Mouse (Mus musculus) testis, adult 10 weeks (tissue): ENCODE measurements around the gene Zswim4. TPM values are rescaled to one million over a fixed set of nuclear protein-coding genes. Genes with fewer than 3 reads are reported as not detected.

Experiments
- polyA plus RNA-seq: library from polyadenylated mRNA; stranded (reverse); fragments of 350-450 nt; fragmentation: Illumina TruSeq; extraction: RNeasy Lipid Tissue Mini Kit (QIAGEN cat#74804); gene quantifications from one replicate; pipeline ENCODE4 v1.2.3, GENCODE M21; 2014; ENCODE audit warnings: low read depth, low replicate concordance

The Zswim4 gene
- 0.20 TPM for polyA plus RNA-seq

DNA sequence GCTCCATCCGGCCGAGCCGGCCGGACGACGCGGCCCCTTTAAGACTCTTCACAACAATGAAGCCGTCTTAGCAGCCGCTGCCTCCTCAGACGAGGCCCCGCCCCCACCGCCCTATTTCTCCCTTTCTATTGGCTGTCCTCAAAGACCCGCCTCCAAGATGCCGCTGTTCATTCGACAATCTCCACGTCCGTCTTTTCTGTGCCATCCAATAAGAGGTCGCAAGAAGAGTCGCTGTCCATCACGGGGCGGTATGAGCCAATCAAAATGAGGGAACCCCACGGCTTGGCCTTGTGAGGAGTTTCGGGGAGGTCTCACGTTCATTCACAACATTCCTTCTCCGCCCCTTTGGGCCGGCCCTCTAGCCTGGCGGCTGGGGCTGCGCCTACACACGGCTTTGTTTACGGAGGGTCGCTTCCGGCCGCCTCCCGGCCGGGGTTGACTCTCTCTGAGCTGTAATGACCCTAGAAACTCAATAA is at the start of gene Zswim4:
Zswim4 (minus strand) TSS at position 58 of the 476 bp plus-strand sequence.

DNA sequence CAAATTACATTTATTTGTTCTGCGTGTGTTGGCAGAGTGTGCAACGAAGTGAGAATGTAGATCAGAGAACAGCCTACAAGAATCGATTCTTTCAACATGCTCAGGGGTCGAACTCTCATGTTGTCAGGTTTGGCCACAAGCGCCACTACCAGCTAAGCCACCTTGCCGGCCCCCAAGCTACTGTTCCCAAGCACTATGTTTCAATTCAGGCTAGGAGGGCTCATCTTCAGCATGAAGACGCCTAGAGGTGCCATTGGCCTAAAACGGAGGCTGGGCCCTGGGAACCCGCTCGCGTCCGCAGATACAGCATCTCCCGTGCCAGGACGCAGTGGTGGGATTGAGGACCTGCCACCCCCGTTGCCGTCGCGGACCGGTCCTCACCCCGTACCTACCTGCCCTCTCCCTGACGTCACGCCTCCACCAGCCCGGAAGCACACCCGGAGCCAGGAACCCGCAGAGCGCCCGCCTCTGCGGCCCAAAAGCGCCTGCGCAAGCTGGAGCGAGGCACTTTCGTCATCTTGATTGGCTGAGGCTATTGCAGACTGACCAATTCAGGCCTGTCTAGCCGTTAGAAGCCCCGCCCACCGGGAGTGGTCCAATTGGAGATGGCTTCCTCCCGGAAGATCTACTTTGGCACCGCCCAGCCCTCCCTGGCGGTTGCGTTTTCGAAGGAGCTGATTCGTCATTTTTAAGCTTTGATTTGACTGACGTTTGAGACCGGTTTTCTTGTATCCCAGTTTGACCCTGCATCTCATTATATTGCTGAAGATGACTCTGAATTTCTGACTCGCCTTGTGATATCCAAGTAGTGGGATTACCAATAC is 33.3 kb upstream of the Zswim4 start, which contains the start of gene Ccdc130:
Ccdc130 (minus strand) TSS at position 431 of the 824 bp plus-strand sequence.

DNA sequence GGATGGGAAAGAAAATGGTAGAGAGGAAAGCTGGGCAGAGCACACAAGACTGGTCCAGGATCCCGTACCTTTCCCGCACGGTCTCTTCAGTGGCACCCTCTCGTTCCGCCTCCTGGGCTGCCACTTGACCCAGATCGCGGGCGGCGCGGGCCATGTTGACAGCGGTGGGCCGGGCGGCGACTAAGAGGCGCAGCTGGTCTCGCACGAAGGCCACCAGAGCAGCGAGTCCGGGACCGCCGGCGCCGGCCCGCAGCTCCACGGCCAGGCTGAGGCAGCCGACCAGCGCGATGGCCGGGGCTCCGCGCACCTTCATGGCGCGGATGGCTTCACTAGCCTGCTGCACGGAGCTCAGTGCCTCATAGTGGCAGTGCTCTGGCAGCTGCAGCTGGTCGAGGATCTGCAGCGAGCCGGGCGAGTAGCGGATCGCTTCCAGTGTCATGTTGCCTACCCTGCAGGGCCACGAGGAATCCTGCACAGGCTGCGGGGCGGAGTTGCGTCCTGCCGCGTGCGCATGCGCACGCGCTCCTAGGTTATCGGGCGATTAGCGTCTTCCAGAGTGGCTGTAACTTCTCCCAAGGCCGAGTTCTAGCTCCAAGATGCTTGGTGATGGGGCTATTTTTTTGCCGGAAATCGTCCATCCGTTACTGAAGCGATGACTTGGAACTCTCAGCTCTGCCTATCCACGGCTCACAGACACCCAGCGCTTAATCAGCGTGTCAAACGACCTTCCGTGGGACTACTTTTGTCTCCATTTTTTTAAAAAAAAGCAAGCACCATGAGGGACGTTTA is 20.2 kb upstream of the Zswim4 start, which contains the start of gene Mri1:
Mri1 (minus strand) TSS at position 505 of the 789 bp plus-strand sequence.

DNA sequence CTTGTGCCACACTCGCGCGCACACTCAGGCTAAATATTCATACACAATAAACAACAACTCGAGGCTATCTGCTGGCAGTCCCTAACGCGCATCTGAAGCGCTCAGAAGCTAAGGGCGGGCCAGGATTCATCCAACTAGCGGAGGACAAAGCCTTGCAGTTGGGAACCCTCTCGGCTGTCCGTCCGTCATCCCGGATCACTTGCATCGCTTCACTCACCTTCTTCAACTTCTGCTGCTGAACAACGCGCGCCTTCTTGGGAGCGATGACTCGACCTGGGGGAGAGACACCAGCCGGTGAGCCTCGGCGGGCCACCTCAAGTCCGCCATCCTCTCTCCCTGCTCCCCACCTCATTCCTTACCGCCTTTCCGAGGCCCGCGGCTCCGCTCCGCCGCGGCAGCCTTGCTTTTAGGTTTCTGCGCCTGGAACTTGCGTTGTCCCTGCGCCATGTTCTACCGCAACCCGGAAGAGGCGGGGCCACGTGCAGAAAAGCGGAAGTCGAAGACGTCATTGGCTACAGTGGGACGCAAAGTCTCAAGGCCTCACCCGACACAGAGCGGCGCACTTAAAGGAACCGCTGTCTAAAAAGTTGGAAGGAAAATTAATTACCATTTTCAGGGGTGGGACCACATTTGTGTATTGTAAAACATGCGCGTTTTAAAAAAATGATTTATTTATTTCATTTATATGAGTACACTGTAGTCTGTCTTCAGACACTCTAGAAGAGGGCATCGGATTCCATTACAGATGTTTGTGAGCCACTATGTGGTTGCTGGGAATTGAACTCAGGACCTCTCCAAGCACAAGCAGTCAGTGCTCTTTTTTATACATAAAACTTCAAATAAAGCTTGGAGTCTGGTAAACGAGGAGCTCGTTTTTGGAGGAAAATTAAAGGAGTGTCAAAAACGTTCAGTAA is 12.7 kb upstream of the Zswim4 start, which contains the start of gene D8Ertd738e:
D8Ertd738e (minus strand) TSS at position 463 of the 914 bp plus-strand sequence.

DNA sequence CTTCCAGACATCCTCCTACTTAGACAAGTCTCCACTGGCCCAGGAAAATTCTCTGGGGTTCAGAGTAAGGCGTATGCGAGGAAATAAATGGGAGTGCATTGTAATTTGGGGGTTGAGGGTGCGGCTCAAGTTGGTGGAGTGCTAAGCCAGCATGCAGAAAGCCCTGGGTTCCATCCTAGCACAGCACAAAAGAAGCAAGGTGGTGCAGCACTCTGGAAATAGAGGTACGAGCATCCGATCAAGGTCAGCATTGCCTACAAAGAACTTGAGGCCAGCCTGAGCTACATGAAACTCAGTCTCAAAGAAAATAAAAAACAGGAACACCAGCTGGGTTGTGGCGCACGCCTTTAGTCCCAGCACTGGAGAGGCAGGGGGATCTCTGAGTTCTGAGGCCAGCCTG is 51.7 kb downstream of the Zswim4 start, which contains the start of gene Nanos3:
Nanos3 (minus strand) TSS at position 101 of the 400 bp plus-strand sequence.

Other genes with a start within 250 kb of the Zswim4 start
- gene Samd1, start 239.4 kb downstream of the Zswim4 start, polyA plus RNA-seq = 2.1 TPM
- gene 1700067K01Rik, start 235.6 kb downstream of the Zswim4 start, polyA plus RNA-seq = 2.4 TPM
- 15.4 TPM for gene 2210011C24Rik, start 224.9 kb downstream of the Zswim4 start, polyA plus RNA-seq
- gene Palm3, start 215.6 kb downstream of the Zswim4 start, polyA plus RNA-seq = 0.13 TPM
- not detected for gene Il27ra, start 194.5 kb downstream of the Zswim4 start, polyA plus RNA-seq
- gene Rln3, start 192.1 kb downstream of the Zswim4 start, polyA plus RNA-seq = not detected
- gene Gm10643, start 171.9 kb downstream of the Zswim4 start, polyA plus RNA-seq = 8.6 TPM
- 2.3 TPM for gene Rfx1, start 170.2 kb downstream of the Zswim4 start, polyA plus RNA-seq
- 7.9 TPM for gene Dcaf15, start 132.3 kb downstream of the Zswim4 start, polyA plus RNA-seq
- gene Podnl1, start 111.1 kb downstream of the Zswim4 start, polyA plus RNA-seq = not detected
- gene Cc2d1a, start 89.1 kb downstream of the Zswim4 start, polyA plus RNA-seq = 0.74 TPM
- gene 4930432K21Rik, start 89.0 kb downstream of the Zswim4 start, polyA plus RNA-seq = 5.8 TPM
- not detected for gene Nanos3, start 51.8 kb downstream of the Zswim4 start, polyA plus RNA-seq
- 4.2 TPM for gene D8Ertd738e, start 12.7 kb upstream of the Zswim4 start, polyA plus RNA-seq
- gene Mri1, start 20.3 kb upstream of the Zswim4 start, polyA plus RNA-seq = 0.81 TPM
- 11.9 TPM for gene Ccdc130, start 33.3 kb upstream of the Zswim4 start, polyA plus RNA-seq
- gene Cacna1a, start 151.4 kb upstream of the Zswim4 start, polyA plus RNA-seq = 5.4 TPM